Mouse (Mus musculus): ENCODE measurements around the gene Ppp2r2d. TPM values are rescaled to one million over a fixed set of nuclear protein-coding genes. Genes with fewer than 3 reads are reported as not detected.

The Ppp2r2d gene
- 10 to 100 TPM; 10.4 to 24.0 TPM for polyA plus RNA-seq (2012; fragmentation: generic; extraction: Trizol)

GRCm38 (mm10) chr7:138845544-138846391 lies at the start of gene Ppp2r2d, which contains the start of gene Mapk1ip1:
Gene Ppp2r2d, plus strand, starts transcription at chr7:138846079.
Gene Mapk1ip1, minus strand, starts transcription at chr7:138846273.

GRCm38 (mm10) chr7:138909277-138910192 lies 63.7 kb downstream of the Ppp2r2d start, which contains the start of gene Bnip3:
Gene Bnip3, minus strand, starts transcription at chr7:138909519.

Other genes starting within 250 kb of the Ppp2r2d start
- 10 to 100 TPM in 1 of 2 experiments, 1 to 10 TPM in 1; 1.6 to 17.1 TPM for gene Mapk1ip1, start 194 bp downstream of the Ppp2r2d start, polyA plus RNA-seq (2012; fragmentation: generic; extraction: Trizol)
- gene Bnip3, start 63.4 kb downstream of the Ppp2r2d start, polyA plus RNA-seq (2012; fragmentation: generic; extraction: Trizol) = 10 to 100 TPM in 1 of 2 experiments, 1 to 10 TPM in 1; 1.6 to 13.9 TPM
- gene Jakmip3, start 94.7 kb downstream of the Ppp2r2d start, polyA plus RNA-seq (2012; fragmentation: generic; extraction: Trizol) = under 1 TPM; 0.01 to 0.02 TPM
- gene Dpysl4, start 239.9 kb downstream of the Ppp2r2d start, polyA plus RNA-seq (2012; fragmentation: generic; extraction: Trizol) = not detected

Measured in C3H10T1/2 (cell line).